Mouse (Mus musculus) forebrain, embryonic 12.5 days (tissue): ENCODE measurements at regions not wholly inside any gene's neighbourhood (a gene's known extent, or its start where the extent isn't known, plus 50 kb on each side); places are given as distances from the start of the nearest gene placed in this dataset.

Source experiments
- ATAC-seq: fragments of 200-750 bp; cut with Nextera tagmentation; 2 replicates; pipeline ENCODE4 v1.8.0; 2017; ENCODE audit warnings: moderate TSS enrichment; ENCODE audit not compliant: low FRiP score
- H3K27ac ChIP-seq: fragments of 300-500 bp; sonication (generic); 2 replicates; pipeline ENCODE4 v1.5.1; 2016; ENCODE audit warnings: mild to moderate bottlenecking
- H3K27me3 ChIP-seq: fragments of 300-500 bp; sonication (generic); 2 replicates; pipeline ENCODE4 v1.6.1; 2016; ENCODE audit warnings: mild to moderate bottlenecking
- H3K36me3 ChIP-seq: fragments of 300-500 bp; sonication (generic); replicated peaks from 2 replicates; pipeline ENCODE4 v1.6.1; 2016; ENCODE audit warnings: mild to moderate bottlenecking
- H3K4me1 ChIP-seq: fragments of 300-500 bp; sonication (generic); 2 replicates; pipeline ENCODE4 v1.6.1; 2016
- H3K4me2 ChIP-seq: fragments of 300-500 bp; sonication (generic); 2 replicates; pipeline ENCODE4 v1.6.1; 2016; ENCODE audit warnings: mild to moderate bottlenecking, moderate library complexity
- H3K4me3 ChIP-seq: fragments of 300-500 bp; sonication (generic); replicated peaks from 2 replicates; pipeline ENCODE4 v1.5.1; 2016; ENCODE audit warnings: mild to moderate bottlenecking
- H3K9ac ChIP-seq: fragments of 300-500 bp; sonication (generic); 2 replicates; pipeline ENCODE4 v1.6.1; 2016; ENCODE audit warnings: mild to moderate bottlenecking
- H3K9me3 ChIP-seq: fragments of 300-500 bp; sonication (generic); 2 replicates; pipeline ENCODE4 v1.6.1; 2016
- WGBS: fragments of 180-500 bp; shearing (Covaris S2); methylation state at CpG from one replicate; pipeline ENCODE4 v1.1.7; 2016; 5-methylcytosine and 5-hydroxymethylcytosine counted together

DNA sequence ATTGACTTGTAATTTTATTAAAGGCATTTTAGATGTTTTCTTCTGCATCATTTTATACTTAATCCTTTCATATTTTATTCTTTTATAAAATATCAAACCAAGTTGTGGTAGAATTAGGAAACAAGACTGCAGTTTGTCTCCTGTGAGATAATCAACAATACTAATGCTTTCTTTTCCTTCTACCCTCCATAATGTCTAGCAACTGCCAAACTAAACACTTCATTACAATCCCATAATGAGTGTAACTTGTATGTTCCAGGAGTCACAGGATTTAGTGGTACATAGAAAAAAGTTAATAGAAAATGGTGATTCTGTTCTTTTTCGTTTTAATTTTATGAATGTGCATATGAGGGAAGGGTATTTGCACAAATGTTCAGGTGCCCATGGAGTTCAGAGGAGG lies 782.4 kb downstream of the Fat4 start:
- Histone ChIP-seq H3K4me3 (no peak overlapping the region), H3K27ac (no peak overlapping the region), H3K27me3 (no peaks in the 10 kb centered on the region), H3K4me2 (no peak overlapping the region), H3K9ac (no peak overlapping the region), H3K36me3 (no peaks in the 10 kb centered on the region), H3K4me1 (peaks cover 3% of the 10 kb centered on the region; the same call in 1 of the 2 replicates), H3K9me3 (no peaks in the 10 kb centered on the region)
- 68% methylated on average over 1 of the region's 1 CpGs for whole genome bisulfite sequencing
- no peak for ATAC-seq

DNA sequence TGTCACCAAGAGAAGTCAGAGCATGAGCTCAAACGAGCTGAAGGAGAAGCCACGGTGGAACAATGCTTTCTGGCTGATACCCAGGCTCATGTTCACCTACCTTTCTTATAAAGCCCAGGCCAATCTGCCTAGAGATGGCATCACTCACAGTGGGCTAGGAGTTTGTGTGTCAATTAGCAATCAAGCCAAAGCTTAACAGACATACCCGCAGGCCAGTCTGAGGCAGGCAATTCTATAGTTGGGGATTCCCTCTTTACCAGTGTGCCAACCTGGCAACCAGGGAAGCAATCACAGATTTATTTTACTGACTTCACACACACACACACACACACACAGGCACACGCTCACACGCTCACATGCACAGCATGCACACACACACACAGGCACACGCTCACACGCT lies 787.3 kb downstream of the Fat4 start:
- no peak overlapping the region for H3K4me3 ChIP-seq
- H3K9ac ChIP-seq = no peak overlapping the region
- H3K27me3 ChIP-seq = no peaks in the 10 kb centered on the region
- WGBS = 80% methylated on average over 7 of the region's 7 CpGs
- H3K27ac ChIP-seq = no peak overlapping the region
- no peak overlapping the region for H3K4me2 ChIP-seq
- ATAC-seq = no peak
- peaks cover 3% of the 10 kb centered on the region; the same call in 1 of the 2 replicates for H3K4me1 ChIP-seq
- no peaks in the 10 kb centered on the region for H3K9me3 ChIP-seq
- H3K36me3 ChIP-seq = no peaks in the 10 kb centered on the region

DNA sequence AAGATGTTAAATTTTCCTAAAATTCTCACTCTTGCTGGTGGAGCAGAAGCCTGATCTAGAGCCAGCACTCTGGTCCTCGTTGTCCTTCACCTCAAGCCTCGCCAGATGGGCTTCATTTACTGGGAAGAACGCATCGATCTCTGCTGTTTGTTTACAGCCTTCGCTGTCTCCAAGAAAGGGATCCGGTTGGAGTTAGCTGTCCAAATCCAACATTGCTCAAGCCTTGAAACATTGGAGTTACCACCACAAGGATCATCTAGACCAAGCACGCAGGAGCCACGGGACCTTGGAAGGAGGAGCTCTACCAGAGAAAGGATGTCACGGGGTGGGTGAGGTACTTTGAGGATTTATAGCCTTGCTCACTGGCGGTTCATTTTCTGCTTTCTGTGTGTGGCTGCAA lies 788.2 kb downstream of the Fat4 start:
- 87% methylated on average over 10 of the region's 10 CpGs for WGBS
- Histone ChIP-seq H3K4me3 (no peak overlapping the region), H3K27me3 (no peaks in the 10 kb centered on the region), H3K36me3 (no peaks in the 10 kb centered on the region), H3K4me2 (no peak overlapping the region), H3K9ac (no peak overlapping the region), H3K27ac (no peak overlapping the region), H3K9me3 (no peaks in the 10 kb centered on the region), H3K4me1 (peaks cover 3% of the 10 kb centered on the region; the same call in 1 of the 2 replicates)
- no peak for ATAC-seq

DNA sequence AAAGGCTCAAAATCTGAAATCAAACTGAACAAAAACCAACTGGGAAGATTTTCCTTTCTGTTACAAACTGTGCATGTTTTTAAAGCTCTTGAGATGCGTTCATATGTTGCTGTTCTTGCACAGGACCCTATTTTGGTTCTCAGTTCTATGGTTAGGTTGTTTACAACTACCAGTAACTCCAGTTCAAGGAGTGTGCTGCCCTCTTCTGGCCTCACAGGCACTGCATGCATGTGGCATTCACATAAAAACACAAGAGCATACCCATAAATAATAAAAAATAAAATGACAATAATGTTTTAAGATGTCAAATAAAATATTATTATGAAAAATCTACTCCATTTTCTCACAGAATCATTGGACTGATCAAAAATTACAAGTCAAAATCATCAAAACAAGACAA lies 818.9 kb downstream of the Fat4 start:
- Histone ChIP-seq H3K4me1 (no peaks in the 10 kb centered on the region), H3K9me3 (peaks cover 6% of the 10 kb centered on the region; the same call in 1 of the 2 replicates), H3K4me2 (no peak overlapping the region), H3K36me3 (no peaks in the 10 kb centered on the region), H3K27ac (no peak overlapping the region), H3K9ac (no peak overlapping the region), H3K27me3 (no peaks in the 10 kb centered on the region), H3K4me3 (no peak overlapping the region)
- WGBS = 84% methylated on average over 1 of the region's 1 CpGs
- ATAC-seq = no peak

DNA sequence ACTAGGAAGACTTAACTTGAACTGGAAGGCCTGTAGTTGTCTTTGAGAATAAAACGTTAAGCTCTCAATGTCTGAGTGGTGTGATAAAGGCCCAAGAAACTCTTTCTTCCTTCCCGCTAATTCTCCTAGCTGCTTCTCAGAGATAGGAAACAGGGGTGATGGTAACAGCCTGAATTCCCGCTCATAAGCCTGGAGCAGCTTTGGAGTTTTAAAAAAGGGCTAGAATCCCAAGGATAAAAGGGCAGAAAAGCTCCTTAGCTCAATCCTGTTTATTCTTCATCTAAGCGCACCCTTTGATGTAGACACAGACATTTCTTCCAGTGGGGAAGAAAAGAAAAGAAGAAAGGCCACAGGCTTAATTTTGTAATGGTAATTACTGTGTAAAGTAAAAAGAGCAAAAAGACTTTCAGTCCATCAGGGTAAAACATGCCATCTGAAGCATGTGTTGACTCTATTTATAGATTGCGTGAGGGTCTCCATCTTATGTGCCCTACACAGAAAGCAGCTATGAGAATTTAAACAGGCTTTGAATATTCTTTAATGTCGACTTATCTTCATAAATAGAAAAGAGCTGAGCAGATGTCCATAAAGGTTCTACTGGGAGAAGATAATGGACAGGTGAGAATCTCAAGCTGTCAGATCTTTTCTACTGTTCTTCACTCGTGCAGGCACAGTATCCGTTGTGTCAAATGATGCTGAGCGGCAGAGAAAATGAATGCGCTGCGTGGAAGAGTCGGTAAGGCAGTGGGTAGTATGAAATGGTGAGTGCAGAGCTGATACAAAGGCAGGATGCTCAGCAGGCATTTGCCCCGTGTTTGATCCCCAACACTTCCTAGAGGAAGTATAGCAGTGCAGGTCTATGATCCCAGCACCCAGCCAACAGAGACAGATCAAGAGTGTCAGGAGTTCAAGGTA lies 818.0 kb upstream of the Intu start:
- H3K4me1 ChIP-seq = peaks cover 17% of the 10 kb centered on the region
- no peak for ATAC-seq
- H3K4me3 ChIP-seq = no peak overlapping the region
- no peaks in the 10 kb centered on the region for H3K27me3 ChIP-seq
- H3K9me3 ChIP-seq = no peaks in the 10 kb centered on the region
- WGBS = 51% methylated on average over 13 of the region's 13 CpGs
- H3K36me3 ChIP-seq = no peaks in the 10 kb centered on the region
- H3K4me2 ChIP-seq = no peak overlapping the region
- H3K9ac ChIP-seq = no peak overlapping the region
- H3K27ac ChIP-seq = no peak overlapping the region

DNA sequence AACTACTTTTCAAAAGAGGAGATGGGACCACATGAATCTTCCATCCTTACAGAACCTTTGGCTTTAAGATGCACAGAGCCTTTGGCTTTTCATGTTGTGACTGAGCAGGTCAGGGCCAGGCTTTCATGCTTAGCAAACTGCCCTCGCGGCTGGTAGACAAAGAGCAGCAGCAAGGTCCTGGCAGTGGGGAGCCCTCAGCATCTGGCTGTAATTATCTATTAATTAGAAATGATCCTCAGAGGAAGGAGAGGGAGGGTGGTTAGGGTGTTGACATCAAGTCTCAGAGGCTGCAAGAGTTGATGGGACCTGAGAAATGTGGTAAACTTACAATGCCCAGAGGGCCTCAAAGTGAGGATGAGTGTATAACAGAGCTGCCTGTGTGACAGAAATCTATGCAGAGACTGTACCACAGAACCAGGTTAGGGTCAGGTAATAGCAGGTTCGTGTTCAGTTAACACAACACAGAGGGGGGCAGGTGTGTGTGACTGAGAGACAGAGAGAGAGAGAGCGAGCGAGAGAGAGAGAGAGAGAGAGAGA lies 817.0 kb upstream of the Intu start:
- Histone ChIP-seq H3K27me3 (no peaks in the 10 kb centered on the region), H3K4me2 (no peak overlapping the region), H3K4me3 (no peak overlapping the region), H3K36me3 (no peaks in the 10 kb centered on the region), H3K9ac (no peak overlapping the region), H3K4me1 (peaks cover 17% of the 10 kb centered on the region), H3K27ac (no peak overlapping the region), H3K9me3 (no peaks in the 10 kb centered on the region)
- 53% methylated on average over 5 of the region's 5 CpGs for WGBS
- no peak for ATAC-seq

DNA sequence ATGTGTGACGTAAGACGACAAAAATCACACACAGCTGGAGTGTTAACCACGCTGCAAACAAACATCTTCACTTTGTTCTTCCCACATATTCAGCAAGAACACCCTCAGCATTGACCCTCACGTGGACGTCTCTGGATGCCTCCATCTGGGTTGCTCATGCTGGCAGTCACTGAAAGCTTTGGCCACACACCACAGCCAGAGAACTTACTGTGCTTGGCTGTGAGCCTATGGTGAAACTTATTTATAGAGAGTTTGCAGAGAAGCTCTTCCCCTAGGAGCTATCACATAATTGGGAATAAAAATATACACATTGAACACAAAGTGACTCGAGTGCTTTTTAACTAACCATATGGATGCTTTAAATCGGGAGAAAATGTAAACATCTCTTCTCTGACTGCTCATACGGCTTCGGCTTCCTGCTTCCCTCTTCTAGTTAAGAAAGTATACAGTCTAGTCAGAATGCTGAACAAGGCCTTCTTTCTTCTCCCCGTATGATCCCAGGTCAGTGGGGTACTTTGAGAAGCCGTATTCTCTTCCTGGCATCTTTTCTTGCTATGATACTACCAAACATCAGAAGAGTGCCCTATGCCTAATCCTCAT lies 812.0 kb upstream of the Intu start:
- Histone ChIP-seq H3K4me2 (no peak overlapping the region), H3K9me3 (no peaks in the 10 kb centered on the region), H3K27me3 (no peaks in the 10 kb centered on the region), H3K4me1 (peaks cover 4% of the 10 kb centered on the region; the same call in 1 of the 2 replicates), H3K36me3 (no peaks in the 10 kb centered on the region), H3K4me3 (no peak overlapping the region), H3K27ac (no peak overlapping the region), H3K9ac (no peak overlapping the region)
- ATAC-seq = no peak
- WGBS = 85% methylated on average over 11 of the region's 11 CpGs

DNA sequence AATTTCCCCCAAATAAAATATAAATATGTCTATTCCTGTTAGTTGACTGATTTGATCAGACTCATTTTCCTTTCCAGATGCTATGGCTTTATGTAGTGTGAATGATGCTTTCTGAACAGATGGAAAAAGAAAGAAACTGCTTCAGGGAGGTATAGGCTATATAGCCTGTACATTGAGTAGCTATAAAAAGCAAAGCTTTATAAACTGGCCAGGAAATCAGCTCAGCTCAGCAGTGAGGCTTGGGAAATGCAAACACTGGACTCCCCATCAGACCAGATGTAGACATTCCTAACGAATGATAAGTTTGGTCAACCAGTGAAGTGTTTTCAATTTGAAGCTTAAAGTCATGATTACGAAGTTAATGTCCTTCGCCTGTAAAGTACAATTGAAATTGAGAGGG lies 805.3 kb upstream of the Intu start:
- no peak for ATAC-seq
- H3K27ac ChIP-seq = no peak overlapping the region
- no peak overlapping the region for H3K4me3 ChIP-seq
- H3K4me1 ChIP-seq = no peaks in the 10 kb centered on the region
- no peak overlapping the region for H3K4me2 ChIP-seq
- H3K36me3 ChIP-seq = no peaks in the 10 kb centered on the region
- 89% methylated on average over 3 of the region's 3 CpGs for WGBS
- no peak overlapping the region for H3K9ac ChIP-seq
- no peaks in the 10 kb centered on the region for H3K9me3 ChIP-seq
- no peaks in the 10 kb centered on the region for H3K27me3 ChIP-seq

DNA sequence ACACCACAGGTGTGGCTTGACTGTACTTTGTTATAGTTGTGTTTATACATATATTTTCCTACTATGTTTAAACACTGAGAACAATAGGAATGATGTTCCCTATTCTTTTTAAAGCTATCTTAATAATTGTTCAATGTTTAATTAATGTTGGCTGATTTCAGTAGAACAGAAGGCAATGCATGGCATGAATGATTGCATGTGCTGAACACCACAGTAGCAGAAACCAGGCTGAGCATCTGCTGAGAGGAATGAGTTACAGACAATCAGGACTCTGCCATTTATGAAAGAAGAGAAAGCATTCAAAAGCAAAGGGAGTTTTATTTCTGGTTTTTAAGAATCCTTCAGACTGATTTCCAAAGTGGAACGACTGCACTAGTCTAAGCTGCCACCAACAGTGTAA lies 794.4 kb upstream of the Intu start:
- no peak overlapping the region for H3K4me3 ChIP-seq
- ATAC-seq = no peak
- H3K4me2 ChIP-seq = no peak overlapping the region
- no peaks in the 10 kb centered on the region for H3K27me3 ChIP-seq
- no peak overlapping the region for H3K9ac ChIP-seq
- WGBS = 56% methylated on average over 1 of the region's 1 CpGs
- H3K36me3 ChIP-seq = no peaks in the 10 kb centered on the region
- no peaks in the 10 kb centered on the region for H3K9me3 ChIP-seq
- no peaks in the 10 kb centered on the region for H3K4me1 ChIP-seq
- H3K27ac ChIP-seq = no peak overlapping the region

DNA sequence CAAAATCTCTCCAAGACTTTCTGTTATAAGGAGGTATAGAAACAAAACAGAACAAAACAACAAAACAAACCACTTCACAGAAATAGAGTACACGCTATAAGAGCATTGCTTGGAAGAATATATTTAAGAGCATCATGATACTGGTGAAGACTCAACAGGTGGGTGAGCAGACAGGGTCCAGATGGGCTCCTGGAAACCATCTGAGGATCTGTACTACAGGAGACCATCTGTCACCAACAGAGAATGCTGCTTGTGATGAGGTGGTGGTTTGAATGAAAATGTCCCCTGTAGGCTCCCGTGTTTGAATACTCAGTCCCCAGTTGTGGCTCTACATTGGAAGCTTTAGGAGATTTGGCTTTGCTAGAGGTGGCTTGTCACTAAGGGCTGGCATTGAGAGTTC lies 785.1 kb upstream of the Intu start:
- ATAC-seq = no peak
- WGBS = 87% methylated on average over 2 of the region's 2 CpGs

DNA sequence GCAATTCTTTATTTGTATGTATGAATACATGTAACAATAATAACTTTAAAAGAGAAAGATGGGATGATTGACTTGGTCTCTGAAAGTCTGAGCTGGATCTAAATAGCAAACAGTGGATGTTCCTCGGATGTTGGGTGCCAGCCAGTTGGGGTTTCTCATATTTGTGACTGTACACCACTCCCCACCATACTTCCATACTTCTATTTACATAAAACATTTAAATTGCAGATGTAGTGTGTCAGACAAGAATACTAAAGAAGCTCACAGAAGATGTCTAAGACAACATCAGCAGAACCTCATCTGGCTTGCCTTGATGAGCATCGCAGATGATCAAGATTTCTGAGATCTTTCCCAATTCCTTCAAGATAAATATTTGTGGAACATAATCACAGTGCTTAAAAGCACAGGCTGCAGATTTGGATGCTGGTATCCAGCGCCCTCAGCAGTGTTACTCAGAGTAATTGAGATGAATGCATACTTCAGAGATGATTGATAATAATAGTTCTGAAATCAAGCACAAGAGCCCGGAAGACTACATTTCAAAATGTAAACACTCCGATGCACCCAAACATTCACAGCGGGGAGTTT lies 762.0 kb upstream of the Intu start:
- WGBS = 90% methylated on average over 6 of the region's 6 CpGs
- no peak overlapping the region for H3K27ac ChIP-seq
- no peaks in the 10 kb centered on the region for H3K9me3 ChIP-seq
- H3K36me3 ChIP-seq = no peaks in the 10 kb centered on the region
- no peaks in the 10 kb centered on the region for H3K27me3 ChIP-seq
- ATAC-seq = no peak
- no peak overlapping the region for H3K4me2 ChIP-seq
- H3K4me3 ChIP-seq = no peak overlapping the region
- no peak overlapping the region for H3K9ac ChIP-seq
- no peaks in the 10 kb centered on the region for H3K4me1 ChIP-seq

More for the DNA sequence above, 785.1 kb upstream of the Intu start:
- Histone ChIP-seq H3K36me3 (no peaks in the 10 kb centered on the region), H3K4me3 (no peak overlapping the region), H3K9me3 (no peaks in the 10 kb centered on the region), H3K4me1 (no peaks in the 10 kb centered on the region), H3K9ac (no peak overlapping the region), H3K27me3 (no peaks in the 10 kb centered on the region), H3K27ac (no peak overlapping the region), H3K4me2 (no peak overlapping the region)

DNA sequence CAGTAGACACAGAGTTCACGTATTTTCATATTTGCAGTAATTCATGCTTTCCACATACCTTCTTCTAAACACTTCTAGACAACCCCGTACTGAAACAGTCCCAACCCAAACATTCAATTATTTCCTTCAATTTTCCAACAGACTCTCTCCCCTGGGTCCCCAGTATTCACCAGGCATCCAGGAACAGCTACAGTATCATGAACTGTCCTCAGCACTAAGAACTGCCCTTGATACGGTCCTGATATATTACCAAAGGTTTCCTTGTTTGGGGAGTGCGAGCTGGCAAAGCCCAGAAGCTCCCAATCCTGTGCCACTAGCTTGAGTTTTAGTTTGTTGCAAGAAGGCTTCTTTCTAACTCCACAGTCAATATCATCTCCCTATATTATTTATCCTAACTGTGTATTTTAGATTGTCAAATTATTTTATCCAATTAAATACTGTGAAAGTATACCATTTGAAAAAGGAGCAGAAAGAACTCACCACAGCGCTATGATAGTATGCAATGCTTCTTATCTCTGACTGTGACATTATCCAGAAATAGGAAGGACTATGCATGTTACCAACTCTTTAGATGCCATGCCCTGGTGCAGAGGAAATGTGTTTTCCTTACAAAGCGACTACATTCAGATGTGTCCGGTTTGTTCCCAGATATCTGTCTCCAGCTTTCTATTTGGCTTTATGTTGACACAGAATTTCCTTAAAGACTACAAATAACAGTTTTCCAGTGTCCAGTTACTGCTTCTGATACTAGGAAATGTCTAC lies 754.6 kb upstream of the Intu start:
- H3K4me3 ChIP-seq = no peak overlapping the region
- 88% methylated on average over 7 of the region's 7 CpGs for WGBS
- H3K9ac ChIP-seq = no peak overlapping the region
- no peaks in the 10 kb centered on the region for H3K9me3 ChIP-seq
- H3K36me3 ChIP-seq = no peaks in the 10 kb centered on the region
- no peak overlapping the region for H3K27ac ChIP-seq
- H3K4me1 ChIP-seq = peaks cover 8% of the 10 kb centered on the region
- ATAC-seq = no peak
- H3K27me3 ChIP-seq = no peaks in the 10 kb centered on the region
- no peak overlapping the region for H3K4me2 ChIP-seq
